Mouse (Mus musculus) spleen, adult 2 months (tissue): ENCODE results near the gene Nadk2.

Source experiments
- CTCF ChIP-seq: fragments of 200-500 bp; IDR thresholded peaks from 2 replicates; pipeline ENCODE4 v1.5.1; 2011; ENCODE audit warnings: mild to moderate bottlenecking, inconsistent platforms; ENCODE audit not compliant: insufficient read depth, insufficient read length, insufficient replicate concordance; ENCODE audit errors: extremely low read depth
- POLR2A ChIP-seq: fragments of 200-500 bp; IDR thresholded peaks from 2 replicates; pipeline ENCODE4 v1.6.1; 2011; ENCODE audit warnings: low read depth, low read length, inconsistent platforms

GRCm38 (mm10) chr15:9087895-9088682 is 17.0 kb downstream of the Nadk2 start:
- TF ChIP-seq POLR2A (no peak), CTCF (no peak)
